Mouse (Mus musculus) intestine, postnatal 0 days (tissue): ENCODE measurements around the gene 3110021N24Rik. TPM values are rescaled to one million over a fixed set of nuclear protein-coding genes. Genes with fewer than 3 reads are reported as not detected.

Experiments used
- ATAC-seq: fragments of 200-750 bp; cut with Nextera tagmentation; 2 replicates; pipeline ENCODE4 v1.8.0; 2017; ENCODE audit warnings: mild to moderate bottlenecking, moderate TSS enrichment, moderate library complexity
- H3K27ac ChIP-seq: fragments of 300-500 bp; sonication (generic); 2 replicates; pipeline ENCODE4 v1.5.1; 2014; ENCODE audit warnings: mild to moderate bottlenecking, low read depth, low read length, moderate library complexity
- H3K27me3 ChIP-seq: fragments of 300-500 bp; sonication (generic); replicated peaks from 2 replicates; pipeline ENCODE4 v1.6.1; 2014; ENCODE audit warnings: low read length, mixed read lengths; ENCODE audit not compliant: control insufficient read depth, insufficient read depth
- H3K36me3 ChIP-seq: fragments of 300-500 bp; sonication (generic); 2 replicates; pipeline ENCODE4 v1.6.1; 2014; ENCODE audit warnings: mild to moderate bottlenecking, moderate library complexity; ENCODE audit not compliant: control insufficient read depth, insufficient read depth
- H3K4me1 ChIP-seq: fragments of 300-500 bp; sonication (generic); replicated peaks from 2 replicates; pipeline ENCODE4 v1.6.1; 2014; ENCODE audit warnings: antibody characterized with exemption, low read length, mixed read lengths; ENCODE audit not compliant: control insufficient read depth, insufficient read depth
- H3K4me2 ChIP-seq: fragments of 300-500 bp; sonication (generic); replicated peaks from 2 replicates; pipeline ENCODE4 v1.6.1; 2014; ENCODE audit warnings: low read depth, mild to moderate bottlenecking, moderate library complexity
- H3K4me3 ChIP-seq: fragments of 300-500 bp; sonication (generic); 2 replicates; pipeline ENCODE4 v1.5.1; 2014; ENCODE audit warnings: low read depth, low read length
- H3K9ac ChIP-seq: fragments of 300-500 bp; sonication (generic); 2 replicates; pipeline ENCODE4 v1.6.1; 2014; ENCODE audit warnings: mild to moderate bottlenecking, low read depth, low read length
- H3K9me3 ChIP-seq: fragments of 300-500 bp; sonication (generic); 2 replicates; pipeline ENCODE4 v1.6.1; 2016; ENCODE audit warnings: mixed run types; ENCODE audit not compliant: control insufficient read depth
- CTCF ChIP-seq: sonication (generic); IDR thresholded peaks from 2 replicates; pipeline ENCODE4 v1.5.1; 2016; ENCODE audit warnings: low read depth, mild to moderate bottlenecking, control low read depth, antibody characterized with exemption, moderate library complexity
- WGBS: fragments of 180-500 bp; shearing (Covaris S2); extraction: QIAGEN DNeasy Blood & Tissue Kit; methylation state at CpG from one replicate; pipeline ENCODE4 v1.1.7; 2014; 5-methylcytosine and 5-hydroxymethylcytosine counted together
- polyA plus RNA-seq: library from polyadenylated mRNA; unstranded; fragments of >200 nt; fragmentation: Nextera tagmentation; extraction: Ambion mirVana; gene quantifications from 2 replicates; pipeline ENCODE4 v1.2.1, GENCODE M21; 2015

The 3110021N24Rik gene
- polyA plus RNA-seq, 1 experiment from 2014 or later = 1.3 TPM

- H3K9ac ChIP-seq = no peak overlapping the region
- no peaks in the 10 kb centered on the region for H3K4me1 ChIP-seq
- peaks cover 17% of the 10 kb centered on the region for H3K36me3 ChIP-seq
- no peak overlapping the region for H3K4me2 ChIP-seq
- peak; percentile 67 for ATAC-seq
- H3K4me3 ChIP-seq = no peak overlapping the region
- H3K27me3 ChIP-seq = no peaks in the 10 kb centered on the region
- TF ChIP-seq CTCF = no peak
- H3K27ac ChIP-seq = peak overlapping the region; percentile 62; the same call in 1 of the 2 replicates
- WGBS = 39% methylated on average over 3 of the region's 3 CpGs
- H3K9me3 ChIP-seq = no peaks in the 10 kb centered on the region
Observed at GRCm38 (mm10) chr4:108721245-108721784, 1.9 kb downstream of the 3110021N24Rik start.

DNA sequence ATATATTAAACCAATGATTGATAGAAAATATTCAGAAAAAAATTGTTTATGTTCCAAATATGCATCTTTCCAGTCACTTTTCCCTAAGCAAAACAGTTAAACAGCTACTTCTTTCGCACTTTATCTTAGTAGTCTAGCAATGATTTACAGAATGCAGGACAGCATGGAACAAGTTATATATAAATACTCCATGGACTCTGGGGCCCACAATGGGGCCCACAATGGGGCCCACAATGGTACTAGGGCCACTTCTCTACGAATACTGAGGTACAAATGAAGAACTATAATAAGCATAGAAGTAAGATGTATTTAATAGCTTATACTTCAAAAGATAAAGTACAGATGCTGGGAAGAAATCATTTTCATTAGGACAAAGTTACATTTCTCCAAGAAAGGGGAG lies 4.7 kb downstream of the 3110021N24Rik start:
- Histone ChIP-seq H3K4me2 (no peak overlapping the region), H3K4me1 (no peaks in the 10 kb centered on the region), H3K9me3 (no peaks in the 10 kb centered on the region), H3K36me3 (peaks cover 3% of the 10 kb centered on the region; the same call in 1 of the 2 replicates), H3K4me3 (no peak overlapping the region), H3K27ac (no peak overlapping the region), H3K27me3 (no peaks in the 10 kb centered on the region), H3K9ac (no peak overlapping the region)
- 46% methylated on average over 2 of the region's 2 CpGs for WGBS
- peak; percentile 85 for ATAC-seq
- TF ChIP-seq CTCF = no peak

DNA sequence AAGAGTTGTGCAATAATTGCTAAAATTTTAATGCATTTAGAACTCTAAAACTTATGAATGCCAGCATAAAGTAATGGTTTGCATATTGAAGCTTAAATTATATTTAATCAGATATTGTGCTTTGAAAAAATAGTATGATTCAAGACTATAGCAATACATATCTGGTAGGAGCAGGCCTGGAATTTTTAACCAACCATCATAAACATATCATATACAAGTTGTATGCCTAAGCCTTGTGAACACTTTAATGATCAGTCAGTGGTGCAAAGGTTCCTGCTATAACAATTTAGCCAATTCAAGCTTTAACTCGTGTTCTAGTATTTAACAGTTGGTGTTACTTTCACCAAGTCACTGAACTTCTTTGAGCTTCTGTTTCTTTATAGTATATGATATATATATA lies 11.0 kb downstream of the 3110021N24Rik start:
- 32% methylated on average over 1 of the region's 1 CpGs for WGBS
- ATAC-seq = 0 out of 2 replicates have a peak, but pooled peaks have one; percentile 41
- H3K9me3 ChIP-seq = no peaks in the 10 kb centered on the region
- H3K27ac ChIP-seq = no peak overlapping the region
- H3K27me3 ChIP-seq = no peaks in the 10 kb centered on the region
- H3K4me1 ChIP-seq = no peaks in the 10 kb centered on the region
- no peak overlapping the region for H3K4me2 ChIP-seq
- no peak overlapping the region for H3K9ac ChIP-seq
- TF ChIP-seq CTCF = no peak
- no peaks in the 10 kb centered on the region for H3K36me3 ChIP-seq
- H3K4me3 ChIP-seq = no peak overlapping the region

DNA sequence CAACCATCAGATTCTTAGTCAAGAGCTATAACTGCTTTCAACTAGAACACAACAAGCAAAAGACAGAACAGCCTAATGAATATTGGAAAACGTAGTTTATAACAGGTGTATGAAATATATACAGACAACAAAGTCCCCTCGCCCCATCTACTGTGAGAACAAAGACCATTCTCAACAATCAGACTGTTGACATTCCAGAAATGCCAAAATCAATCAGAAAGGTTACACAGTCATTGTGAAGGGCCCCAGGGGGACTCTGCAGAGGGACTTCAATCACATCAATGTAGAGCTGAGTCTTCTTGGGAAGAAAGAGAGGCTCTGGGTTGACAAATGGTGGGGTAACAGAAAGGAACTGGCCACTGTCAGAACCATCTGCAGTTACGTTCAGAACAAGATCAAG lies 12.1 kb downstream of the 3110021N24Rik start:
- Histone ChIP-seq H3K27ac (no peak overlapping the region), H3K27me3 (no peaks in the 10 kb centered on the region), H3K4me3 (no peak overlapping the region), H3K9me3 (no peaks in the 10 kb centered on the region), H3K36me3 (no peaks in the 10 kb centered on the region), H3K9ac (no peak overlapping the region), H3K4me2 (no peak overlapping the region), H3K4me1 (no peaks in the 10 kb centered on the region)
- TF ChIP-seq CTCF = no peak
- no peak for ATAC-seq
- 51% methylated on average over 3 of the region's 3 CpGs for WGBS

DNA sequence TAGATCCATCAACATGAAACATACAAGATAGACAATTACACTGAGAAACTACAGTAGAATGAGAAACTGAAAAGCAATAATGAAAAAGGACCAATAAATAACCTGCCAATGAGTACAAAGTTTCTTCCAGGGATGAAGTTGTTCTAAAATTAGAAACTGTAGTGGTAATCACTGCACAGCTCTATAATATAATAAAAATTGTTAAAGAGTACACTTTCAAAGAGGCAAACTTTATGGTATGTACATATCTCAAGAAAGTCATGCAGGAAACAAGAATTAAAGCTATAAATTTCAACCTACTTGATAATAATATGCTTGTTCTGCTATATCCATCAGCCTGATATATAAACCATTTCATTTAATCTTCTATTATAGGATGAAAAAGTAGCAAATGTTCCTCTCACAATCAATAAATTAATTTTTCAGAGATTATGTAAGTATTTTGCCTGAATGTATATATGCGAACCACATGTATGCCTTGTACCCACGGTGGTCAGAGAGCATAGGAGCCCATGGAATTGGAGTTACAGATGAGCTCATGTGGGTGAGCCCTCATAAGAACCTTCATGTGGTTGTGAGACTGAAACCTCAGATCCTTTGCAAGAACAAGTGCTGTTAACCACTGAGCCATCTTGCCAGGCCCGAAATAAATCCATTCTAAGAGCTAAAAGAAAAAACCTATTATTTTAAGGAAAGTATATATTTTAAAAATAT lies 26.9 kb downstream of the 3110021N24Rik start:
- peak overlapping the region; percentile 1; the same call in 1 of the 2 replicates for H3K4me2 ChIP-seq
- ATAC-seq = peak; percentile 75; the same call in 1 of the 2 replicates
- H3K9ac ChIP-seq = no peak overlapping the region
- no peaks in the 10 kb centered on the region for H3K36me3 ChIP-seq
- no peaks in the 10 kb centered on the region for H3K9me3 ChIP-seq
- H3K4me1 ChIP-seq = no peaks in the 10 kb centered on the region
- TF ChIP-seq CTCF = no peak
- H3K27ac ChIP-seq = no peak overlapping the region; the same call in 1 of the 2 replicates
- no peak overlapping the region for H3K4me3 ChIP-seq
- no peaks in the 10 kb centered on the region for H3K27me3 ChIP-seq
- WGBS = 54% methylated on average over 3 of the region's 3 CpGs

GRCm38 (mm10) chr4:108759583-108759982 lies 40.1 kb downstream of the 3110021N24Rik start:
- peak; percentile 79 for ATAC-seq
- 51% methylated on average over 3 of the region's 3 CpGs for WGBS

More at GRCm38 (mm10) chr4:108759583-108759982, 40.1 kb downstream of the 3110021N24Rik start:
- Histone ChIP-seq H3K36me3 (no peaks in the 10 kb centered on the region), H3K9me3 (no peaks in the 10 kb centered on the region), H3K27me3 (no peaks in the 10 kb centered on the region), H3K4me1 (no peaks in the 10 kb centered on the region), H3K4me2 (no peak overlapping the region), H3K27ac (no peak overlapping the region), H3K4me3 (no peak overlapping the region), H3K9ac (no peak overlapping the region)
- TF ChIP-seq CTCF = no peak
